Mouse (Mus musculus) myocyte (in vitro differentiated cells): ENCODE results near the gene Lhfpl4.

Experiments used
- E2F4 ChIP-seq: IDR thresholded peaks from one replicate; pipeline ENCODE4 v1.6.1; 2011; ENCODE audit warnings: mild to moderate bottlenecking, control low read depth, moderate library complexity; ENCODE audit not compliant: insufficient read depth
- MAX ChIP-seq: IDR thresholded peaks from one replicate; pipeline ENCODE4 v1.6.1; 2011; ENCODE audit warnings: low read depth, mild to moderate bottlenecking, control low read depth
- MYOD1 ChIP-seq, 3 experiments: IDR thresholded peaks; one replicate each; pipeline ENCODE4 v1.6.1; 2011; ENCODE audit warnings: control low read depth in 2 of 3, low read depth in 2 of 3, mild to moderate bottlenecking in 2 of 3, moderate library complexity in 1 of 3; ENCODE audit not compliant: insufficient read length in 2 of 3, control insufficient read depth in 1 of 3
- POLR2A ChIP-seq: IDR thresholded peaks from one replicate; pipeline ENCODE4 v1.6.1; 2011; ENCODE audit warnings: low read depth, mild to moderate bottlenecking, control low read depth, moderate library complexity; ENCODE audit not compliant: insufficient read length
- REST ChIP-seq: IDR thresholded peaks from one replicate; pipeline ENCODE4 v1.6.1; 2011; ENCODE audit warnings: mild to moderate bottlenecking, control low read depth, moderate library complexity; ENCODE audit not compliant: insufficient read depth, insufficient read length
- TCF3 ChIP-seq: IDR thresholded peaks from one replicate; pipeline ENCODE4 v1.6.1; 2011; ENCODE audit warnings: low read depth, control low read depth; ENCODE audit not compliant: insufficient read length
- USF1 ChIP-seq: IDR thresholded peaks from one replicate; pipeline ENCODE4 v1.6.1; 2011; ENCODE audit warnings: low read depth, mild to moderate bottlenecking, control low read depth, moderate library complexity

- no peak for TF ChIP-seq E2F4
- TF ChIP-seq POLR2A, result no peak
- TF ChIP-seq MYOD1 (IDR thresholded peaks at IDR 0.05; ENCODE audit: control insufficient read depth in 1 of 3, insufficient read length in 2 of 3, low read depth in 2 of 3), result no peak
- TF ChIP-seq REST, result no peak
- TF ChIP-seq TCF3, result no peak
- no peak for TF ChIP-seq MAX
- no peak for TF ChIP-seq USF1
These were observed 53.6 kb downstream of the Lhfpl4 start for GRCm38 (mm10) chr6:113141389-113142094.
